Mouse (Mus musculus) liver, embryonic 11.5 days (tissue): ENCODE results near the gene Sh3yl1. TPM values are rescaled to one million over a fixed set of nuclear protein-coding genes. Genes with fewer than 3 reads are reported as not detected.

ENCODE experiments used
- ATAC-seq: fragments of 200-750 bp; cut with Nextera tagmentation; replicated peaks from 2 replicates; pipeline ENCODE4 v1.8.0; 2017; ENCODE audit warnings: moderate number of reproducible peaks, mild to moderate bottlenecking, moderate TSS enrichment, moderate library complexity; ENCODE audit not compliant: low FRiP score
- DNase-seq: peaks from one replicate; pipeline ENCODE4 v3.0.0-alpha.2; 2017; ENCODE audit warnings: low spot score
- H3K27ac ChIP-seq: fragments of 300-500 bp; sonication (generic); 2 replicates; pipeline ENCODE4 v1.5.1; 2014; ENCODE audit warnings: mild to moderate bottlenecking, low read depth, low read length, control low read depth
- H3K27me3 ChIP-seq: fragments of 300-500 bp; sonication (generic); replicated peaks from 2 replicates; pipeline ENCODE4 v1.6.1; 2014; ENCODE audit warnings: low read length, mixed read lengths; ENCODE audit not compliant: control insufficient read depth, insufficient read depth
- H3K36me3 ChIP-seq: fragments of 300-500 bp; sonication (generic); 2 replicates; pipeline ENCODE4 v1.6.1; 2014; ENCODE audit warnings: mild to moderate bottlenecking, low read length, moderate library complexity, mixed read lengths; ENCODE audit not compliant: control insufficient read depth, insufficient read depth
- H3K4me1 ChIP-seq: fragments of 300-500 bp; sonication (generic); replicated peaks from 2 replicates; pipeline ENCODE4 v1.6.1; 2014; ENCODE audit warnings: low read length, mixed read lengths; ENCODE audit not compliant: control insufficient read depth, insufficient read depth
- H3K4me2 ChIP-seq: fragments of 300-500 bp; sonication (generic); 2 replicates; pipeline ENCODE4 v1.6.1; 2014; ENCODE audit warnings: mild to moderate bottlenecking, control low read depth, moderate library complexity
- H3K4me3 ChIP-seq: fragments of 300-500 bp; sonication (generic); 2 replicates; pipeline ENCODE4 v1.5.1; 2014; ENCODE audit warnings: low read depth, low read length, control low read depth
- H3K9ac ChIP-seq: fragments of 300-500 bp; sonication (generic); 2 replicates; pipeline ENCODE4 v1.6.1; 2014; ENCODE audit warnings: low read depth, low read length, control low read depth
- H3K9me3 ChIP-seq: fragments of 300-500 bp; sonication (generic); 2 replicates; pipeline ENCODE4 v1.6.1; 2016; ENCODE audit warnings: low read length, inconsistent platforms, mixed read lengths; ENCODE audit not compliant: control insufficient read depth
- WGBS: fragments of 180-500 bp; shearing (Covaris S2); extraction: QIAGEN DNeasy Blood & Tissue Kit; methylation state at CpG from one replicate; pipeline ENCODE4 v1.1.7; 2014; 5-methylcytosine and 5-hydroxymethylcytosine counted together
- polyA plus RNA-seq: library from polyadenylated mRNA; unstranded; fragments of >200 nt; fragmentation: Nextera tagmentation; extraction: Ambion mirVana; gene quantifications from 2 replicates; pipeline ENCODE4 v1.2.1, GENCODE M21; 2014

Gene Sh3yl1
- polyA plus RNA-seq, 1 experiment from 2014 or later: 20.8 TPM

DNA sequence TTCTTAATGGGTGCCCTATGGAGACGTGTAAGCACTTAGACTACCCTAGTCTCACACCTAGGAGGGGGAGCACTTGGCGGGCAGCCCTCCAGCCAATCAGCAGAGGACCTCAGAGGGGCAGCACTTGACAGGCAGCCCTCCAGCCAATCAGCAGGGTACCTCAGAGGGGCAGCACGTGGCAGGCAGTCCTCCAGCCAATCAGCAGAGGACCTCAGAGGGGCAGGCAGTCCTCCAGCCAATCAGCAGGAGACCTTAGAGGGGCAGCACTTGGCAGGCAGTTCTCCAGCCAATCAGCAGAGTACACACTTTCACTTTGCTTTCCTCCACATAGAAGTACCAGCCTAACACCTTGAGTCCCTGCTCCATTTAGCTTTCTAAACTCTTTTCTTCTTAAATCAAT, 10.9 kb downstream of the Sh3yl1 start:
- Histone ChIP-seq H3K27me3 (no peaks in the 10 kb centered on the region), H3K27ac (no peak overlapping the region), H3K9me3 (no peaks in the 10 kb centered on the region), H3K4me3 (no peak overlapping the region), H3K4me1 (no peaks in the 10 kb centered on the region), H3K9ac (no peak overlapping the region), H3K36me3 (no peaks in the 10 kb centered on the region), H3K4me2 (no peak overlapping the region)
- WGBS: 78% methylated on average over 3 of the region's 3 CpGs
- DNase-seq (no peak), ATAC-seq (peak; percentile 68)

GRCm38 (mm10) chr12:30928182-30928581, 16.7 kb downstream of the Sh3yl1 start:
- H3K4me3 ChIP-seq: no peak overlapping the region
- H3K9ac ChIP-seq: no peak overlapping the region
- DNase-seq (no peak), ATAC-seq (no peak; the same call in 1 of the 2 replicates)
- H3K36me3 ChIP-seq: no peaks in the 10 kb centered on the region
- no peaks in the 10 kb centered on the region for H3K4me1 ChIP-seq
- H3K4me2 ChIP-seq: no peak overlapping the region
- WGBS: 81% methylated on average over 6 of the region's 6 CpGs
- no peaks in the 10 kb centered on the region for H3K27me3 ChIP-seq
- H3K27ac ChIP-seq: no peak overlapping the region
- no peaks in the 10 kb centered on the region for H3K9me3 ChIP-seq

DNA sequence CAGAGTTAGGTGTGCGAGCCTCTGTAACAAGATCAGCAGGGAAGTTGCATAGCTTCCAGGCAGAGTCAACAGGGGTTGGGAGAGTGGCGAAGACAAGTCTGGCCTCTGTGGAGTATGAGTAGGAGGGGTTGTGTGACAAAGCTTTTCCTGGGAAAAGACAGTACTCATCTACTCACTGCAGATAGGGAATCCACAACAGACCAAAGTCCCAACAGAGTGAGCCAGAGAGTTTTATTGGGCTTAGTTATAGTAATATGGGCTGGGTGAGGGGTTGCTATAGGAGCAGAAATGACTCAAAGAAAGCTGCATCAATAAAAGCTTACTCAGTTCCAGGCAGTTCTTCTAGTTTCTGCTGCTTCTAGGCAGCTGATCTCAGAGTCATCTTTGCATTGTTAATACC, 21.8 kb downstream of the Sh3yl1 start:
- WGBS: 82% methylated on average over 2 of the region's 2 CpGs
- no peaks in the 10 kb centered on the region for H3K27me3 ChIP-seq
- no peak overlapping the region for H3K4me2 ChIP-seq
- no peaks in the 10 kb centered on the region for H3K9me3 ChIP-seq
- ATAC-seq: no peak
- H3K36me3 ChIP-seq: no peaks in the 10 kb centered on the region
- no peak overlapping the region for H3K9ac ChIP-seq
- H3K4me1 ChIP-seq: no peaks in the 10 kb centered on the region
- DNase-seq: no peak
- H3K27ac ChIP-seq: no peak overlapping the region
- no peak overlapping the region for H3K4me3 ChIP-seq

DNA sequence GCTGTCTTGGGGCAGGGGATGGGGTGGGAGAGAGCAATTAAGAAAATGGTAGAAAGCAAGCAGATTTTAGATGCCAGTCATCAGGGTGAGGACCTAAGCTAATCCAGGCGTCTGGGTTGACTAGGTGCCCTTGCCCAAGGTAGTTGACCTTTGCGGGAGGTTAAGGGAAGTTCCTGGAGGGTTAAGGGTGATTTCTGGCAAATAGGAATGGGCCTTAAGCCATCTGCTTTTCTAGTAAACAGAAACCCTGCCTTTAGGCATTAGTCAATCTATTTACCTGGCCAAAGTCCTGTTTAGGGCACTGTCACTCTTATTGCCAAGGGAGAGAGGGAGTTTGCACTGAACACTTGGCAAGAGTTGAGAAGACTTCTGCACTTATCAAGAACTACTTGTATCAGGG, 25.4 kb downstream of the Sh3yl1 start:
- no peak for ATAC-seq
- 76% methylated on average over 2 of the region's 2 CpGs for WGBS
- no peak overlapping the region for H3K9ac ChIP-seq

DNA sequence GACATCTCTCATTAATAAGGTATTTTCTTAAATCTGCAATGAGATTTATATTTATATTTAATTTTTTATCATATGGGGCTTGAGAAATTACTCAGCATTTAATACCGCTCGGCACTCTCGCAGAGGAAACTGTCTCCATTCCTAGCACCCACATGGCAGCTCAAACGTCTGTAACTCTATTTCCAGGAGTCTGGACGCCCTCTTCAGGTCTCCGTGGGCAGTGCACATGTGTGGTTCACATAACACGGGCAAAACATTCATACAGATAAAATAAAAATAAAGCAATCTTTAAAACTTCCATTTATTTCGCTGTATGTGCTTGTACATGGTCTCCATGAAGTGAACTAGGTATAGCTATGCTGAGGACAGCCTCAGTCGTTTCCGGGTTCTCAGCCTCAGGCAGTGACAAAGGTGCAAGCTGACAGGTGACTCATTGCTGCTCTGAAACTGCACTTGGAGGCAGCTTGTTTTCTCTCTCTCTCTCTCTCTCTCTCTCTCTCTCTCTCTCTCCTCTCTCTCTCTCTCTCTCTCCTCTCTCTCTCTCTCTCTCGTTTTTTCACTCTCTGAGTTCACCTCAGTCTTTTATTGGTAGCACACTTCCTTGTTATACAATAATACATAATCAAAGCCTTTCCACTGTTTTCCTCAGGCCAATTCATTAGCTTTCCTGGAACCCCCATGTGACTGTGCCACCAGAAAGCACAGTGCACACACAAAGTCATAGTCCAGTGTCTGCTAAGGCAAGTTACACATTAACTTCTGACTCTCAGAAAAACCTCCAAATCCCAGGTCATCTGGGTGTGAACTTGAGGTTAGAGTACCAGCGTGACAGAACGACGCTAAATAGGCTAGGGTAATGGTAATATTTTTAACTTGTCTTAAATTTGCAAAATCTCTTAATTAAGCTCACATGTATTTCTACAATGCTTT, 31.9 kb downstream of the Sh3yl1 start:
- H3K9me3 ChIP-seq: no peaks in the 10 kb centered on the region
- no peaks in the 10 kb centered on the region for H3K27me3 ChIP-seq
- H3K4me1 ChIP-seq: no peaks in the 10 kb centered on the region
- no peak overlapping the region for H3K9ac ChIP-seq
- H3K36me3 ChIP-seq: no peaks in the 10 kb centered on the region
- DNase-seq (no peak), ATAC-seq (peak; percentile 57; the same call in 1 of the 2 replicates)
- H3K4me2 ChIP-seq: no peak overlapping the region
- H3K27ac ChIP-seq: peak overlapping the region; percentile 53; the same call in 1 of the 2 replicates
- H3K4me3 ChIP-seq: no peak overlapping the region
- WGBS: 81% methylated on average over 14 of the region's 14 CpGs

More for the DNA sequence above, 25.4 kb downstream of the Sh3yl1 start:
- H3K9me3 ChIP-seq: no peaks in the 10 kb centered on the region
- no peak overlapping the region for H3K4me2 ChIP-seq
- no peaks in the 10 kb centered on the region for H3K36me3 ChIP-seq
- H3K4me3 ChIP-seq: no peak overlapping the region
- H3K27me3 ChIP-seq: no peaks in the 10 kb centered on the region
- no peaks in the 10 kb centered on the region for H3K4me1 ChIP-seq
- no peak for DNase-seq
- no peak overlapping the region for H3K27ac ChIP-seq

DNA sequence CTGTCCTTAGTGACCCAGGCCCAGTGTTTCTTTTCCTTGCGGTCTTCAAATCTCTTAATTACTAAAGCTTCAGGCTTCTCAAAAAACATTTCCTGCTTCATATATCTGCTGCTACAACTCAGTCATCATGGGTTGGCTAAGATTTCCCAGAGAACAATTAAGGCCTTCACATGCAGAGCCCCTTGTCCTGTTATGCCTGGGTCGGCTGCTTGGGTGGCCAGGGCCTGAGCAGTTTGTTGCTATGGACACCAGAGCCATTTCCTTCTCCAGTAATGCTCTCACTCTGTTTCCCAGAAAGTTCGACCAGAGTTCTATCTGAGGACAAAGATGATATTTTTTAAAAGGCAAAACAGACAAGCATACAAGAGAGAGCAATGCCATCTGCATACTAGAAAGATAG, 32.7 kb downstream of the Sh3yl1 start:
- no peak overlapping the region for H3K4me3 ChIP-seq
- no peaks in the 10 kb centered on the region for H3K36me3 ChIP-seq
- no peak overlapping the region for H3K27ac ChIP-seq
- no peak for ATAC-seq
- no peak overlapping the region for H3K9ac ChIP-seq
- no peaks in the 10 kb centered on the region for H3K4me1 ChIP-seq
- WGBS: 75% methylated on average over 3 of the region's 3 CpGs
- H3K27me3 ChIP-seq: no peaks in the 10 kb centered on the region
- no peak overlapping the region for H3K4me2 ChIP-seq
- H3K9me3 ChIP-seq: no peaks in the 10 kb centered on the region
- no peak for DNase-seq

DNA sequence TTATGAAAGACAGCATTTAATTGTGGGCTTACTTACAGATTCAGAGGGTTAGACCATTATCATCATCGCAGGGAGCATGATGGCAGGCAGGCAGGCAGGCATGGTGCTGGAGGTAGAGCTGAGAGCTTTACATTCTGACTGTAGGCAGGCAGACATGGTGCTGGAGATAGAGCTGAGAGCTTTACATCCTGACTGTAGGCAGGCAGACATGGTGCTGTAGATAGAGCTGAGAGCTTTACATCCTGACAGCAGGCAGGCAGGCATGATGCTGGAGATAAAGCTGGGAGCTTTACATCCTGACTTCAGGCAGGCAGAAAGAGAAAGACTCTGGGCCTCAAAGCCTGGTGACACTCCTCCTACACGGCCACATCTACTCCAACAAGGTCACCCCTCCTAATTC, 59.2 kb downstream of the Sh3yl1 start:
- no peaks in the 10 kb centered on the region for H3K36me3 ChIP-seq
- DNase-seq (no peak), ATAC-seq (peak; percentile 56)
- no peaks in the 10 kb centered on the region for H3K27me3 ChIP-seq
- no peaks in the 10 kb centered on the region for H3K4me1 ChIP-seq
- no peak overlapping the region for H3K4me2 ChIP-seq
- no peak overlapping the region for H3K4me3 ChIP-seq
- no peak overlapping the region for H3K27ac ChIP-seq
- WGBS: 58% methylated on average over 2 of the region's 2 CpGs
- no peak overlapping the region for H3K9ac ChIP-seq
- H3K9me3 ChIP-seq: no peaks in the 10 kb centered on the region

- H3K4me2 ChIP-seq: no peak overlapping the region
- no peak overlapping the region for H3K4me3 ChIP-seq
- no peaks in the 10 kb centered on the region for H3K27me3 ChIP-seq
- no peaks in the 10 kb centered on the region for H3K4me1 ChIP-seq
- no peaks in the 10 kb centered on the region for H3K36me3 ChIP-seq
- H3K9ac ChIP-seq: no peak overlapping the region
- DNase-seq (no peak), ATAC-seq (no peak)
- no peaks in the 10 kb centered on the region for H3K9me3 ChIP-seq
- H3K27ac ChIP-seq: no peak overlapping the region
- 79% methylated on average over 4 of the region's 4 CpGs for WGBS
These were observed 92.3 kb downstream of the Sh3yl1 start for GRCm38 (mm10) chr12:31003795-31004194.

DNA sequence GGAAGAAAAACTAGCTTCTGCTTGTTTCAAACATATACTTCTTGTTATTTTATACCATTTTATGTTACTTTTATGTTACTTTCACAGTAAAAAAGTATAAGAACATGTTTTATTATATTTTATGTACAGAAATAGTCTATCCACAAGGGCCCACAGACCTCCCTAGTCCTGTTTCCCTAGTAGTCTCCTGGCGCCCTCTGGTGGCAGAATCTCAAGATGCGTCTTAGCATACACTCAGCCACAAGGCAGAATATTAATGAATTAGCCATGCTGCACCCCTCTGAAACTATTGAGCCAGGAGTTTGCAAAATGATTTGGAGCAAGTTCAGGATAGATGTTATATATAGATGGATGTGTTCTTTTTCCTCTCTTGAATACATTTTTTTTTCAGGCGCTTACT, 93.5 kb downstream of the Sh3yl1 start:
- Histone ChIP-seq H3K9me3 (no peaks in the 10 kb centered on the region), H3K4me2 (no peak overlapping the region), H3K4me3 (no peak overlapping the region), H3K27me3 (no peaks in the 10 kb centered on the region), H3K4me1 (no peaks in the 10 kb centered on the region), H3K36me3 (no peaks in the 10 kb centered on the region), H3K9ac (no peak overlapping the region), H3K27ac (no peak overlapping the region)
- DNase-seq: peak; percentile 58
- WGBS: 23% methylated on average over 3 of the region's 3 CpGs
- ATAC-seq: peak; percentile 54; the same call in 1 of the 2 replicates
